Mouse (Mus musculus) left cerebral cortex, postnatal 14 days (tissue): ENCODE results near the gene Eppin. TPM values are rescaled to one million over a fixed set of nuclear protein-coding genes. Genes with fewer than 3 reads are reported as not detected.

Source experiments
- total RNA-seq, 2 experiments: library from RNA; stranded (reverse); gene quantifications; 2 replicates each; pipeline ENCODE4 v1.2.3; 2021

Eppin gene
- total RNA-seq, 2 experiments from 2014 or later: not detected

Other genes with a start within 250 kb of the Eppin start
- gene Slpi, start 204.5 kb downstream of the Eppin start, total RNA-seq: not detected
- under 1 TPM; 0.32 to 0.42 TPM for gene Rbpjl, start 190.5 kb downstream of the Eppin start, total RNA-seq
- 10 to 100 TPM; 13.4 to 15.0 TPM for gene Matn4, start 188.4 kb downstream of the Eppin start, total RNA-seq
- 10 to 100 TPM; 60.0 to 79.0 TPM for gene Sdc4, start 149.7 kb downstream of the Eppin start, total RNA-seq
- gene Sys1, start 136.6 kb downstream of the Eppin start, total RNA-seq: 10 to 100 TPM; 38.0 to 44.4 TPM
- gene Gm20458, start 132.6 kb downstream of the Eppin start, total RNA-seq: 10 to 100 TPM in 1 of 2 experiments, 1 to 10 TPM in 1; 1.9 to 12.2 TPM
- gene Trp53tg5, start 119.9 kb downstream of the Eppin start, total RNA-seq: not detected
- gene Dbndd2, start 107.5 kb downstream of the Eppin start, total RNA-seq: 100 to 1,000 TPM; 112 to 116 TPM
- gene Pigt, start 96.1 kb downstream of the Eppin start, total RNA-seq: 100 to 1,000 TPM; 115 to 122 TPM
- gene Wfdc2, start 31.2 kb downstream of the Eppin start, total RNA-seq: 1 to 10 TPM; 1.0 to 1.6 TPM
- gene Spint3, start 20.1 kb downstream of the Eppin start, total RNA-seq: not detected
- gene Wfdc6a, start 8.1 kb downstream of the Eppin start, total RNA-seq: under 1 TPM; 0.72 to 0.92 TPM
- gene Wfdc6b, start 19.9 kb upstream of the Eppin start, total RNA-seq: not detected
- gene Wfdc8, start 20.0 kb upstream of the Eppin start, total RNA-seq: not detected
- not detected for gene Wfdc16, start 45.2 kb upstream of the Eppin start, total RNA-seq
- not detected for gene Wfdc10, start 62.5 kb upstream of the Eppin start, total RNA-seq
- not detected for gene Wfdc9, start 63.0 kb upstream of the Eppin start, total RNA-seq
- gene Wfdc11, start 80.5 kb upstream of the Eppin start, total RNA-seq: not detected
- not detected for gene Wfdc13, start 91.5 kb upstream of the Eppin start, total RNA-seq
- gene Spint4, start 104.9 kb upstream of the Eppin start, total RNA-seq: not detected
- gene Spint5, start 121.7 kb upstream of the Eppin start, total RNA-seq: not detected
- gene Wfdc3, start 152.3 kb upstream of the Eppin start, total RNA-seq: 1 to 10 TPM in 1 of 2 experiments, under 1 TPM in 1; 0.92 to 1.1 TPM
- 10 to 100 TPM; 32.8 to 35.6 TPM for gene Dnttip1, start 152.4 kb upstream of the Eppin start, total RNA-seq
- gene Ube2c, start 176.3 kb upstream of the Eppin start, total RNA-seq: 1 to 10 TPM; 2.0 to 3.0 TPM
- 1 to 10 TPM in 1 of 2 experiments, not detected in 1; 1.1 TPM for gene Tnnc2, start 186.4 kb upstream of the Eppin start, total RNA-seq
- gene Snx21, start 192.2 kb upstream of the Eppin start, total RNA-seq: 10 to 100 TPM; 46.0 to 46.8 TPM
- gene Acot8, start 211.3 kb upstream of the Eppin start, total RNA-seq: 10 to 100 TPM; 25.8 to 27.7 TPM
- 1 to 10 TPM; 7.7 to 8.3 TPM for gene Zswim3, start 211.5 kb upstream of the Eppin start, total RNA-seq
- 10 to 100 TPM; 21.4 to 22.0 TPM for gene Zswim1, start 229.1 kb upstream of the Eppin start, total RNA-seq
- not detected for gene Spata25, start 234.9 kb upstream of the Eppin start, total RNA-seq
- gene Ctsa, start 239.3 kb upstream of the Eppin start, total RNA-seq: 10 to 100 TPM; 88.4 to 91.6 TPM
- gene Neurl2, start 239.9 kb upstream of the Eppin start, total RNA-seq: 1 to 10 TPM; 3.6 to 4.5 TPM